Mouse (Mus musculus) forebrain, embryonic 12.5 days (tissue): ENCODE data around the gene Gm10799. TPM values are rescaled to one million over a fixed set of nuclear protein-coding genes. Genes with fewer than 3 reads are reported as not detected.
A peak's percentile ranks its signal among the peaks of the same experiment; 100 is the strongest.
"Not testable (repeated sequence)": the region's sequence is repeated elsewhere in the genome, so short reads cannot be mapped to it uniquely, and the experiment has no call there.

Experiments used
- ATAC-seq: fragments of 200-750 bp; cut with Nextera tagmentation; 2 replicates; pipeline ENCODE4 v1.8.0; 2017; ENCODE audit warnings: moderate TSS enrichment; ENCODE audit not compliant: low FRiP score
- H3K27ac ChIP-seq: fragments of 300-500 bp; sonication (generic); 2 replicates; pipeline ENCODE4 v1.5.1; 2016; ENCODE audit warnings: mild to moderate bottlenecking
- H3K27me3 ChIP-seq: fragments of 300-500 bp; sonication (generic); 2 replicates; pipeline ENCODE4 v1.6.1; 2016; ENCODE audit warnings: mild to moderate bottlenecking
- H3K36me3 ChIP-seq: fragments of 300-500 bp; sonication (generic); replicated peaks from 2 replicates; pipeline ENCODE4 v1.6.1; 2016; ENCODE audit warnings: mild to moderate bottlenecking
- H3K4me1 ChIP-seq: fragments of 300-500 bp; sonication (generic); 2 replicates; pipeline ENCODE4 v1.6.1; 2016
- H3K4me2 ChIP-seq: fragments of 300-500 bp; sonication (generic); 2 replicates; pipeline ENCODE4 v1.6.1; 2016; ENCODE audit warnings: mild to moderate bottlenecking, moderate library complexity
- H3K4me3 ChIP-seq: fragments of 300-500 bp; sonication (generic); replicated peaks from 2 replicates; pipeline ENCODE4 v1.5.1; 2016; ENCODE audit warnings: mild to moderate bottlenecking
- H3K9ac ChIP-seq: fragments of 300-500 bp; sonication (generic); 2 replicates; pipeline ENCODE4 v1.6.1; 2016; ENCODE audit warnings: mild to moderate bottlenecking
- H3K9me3 ChIP-seq: fragments of 300-500 bp; sonication (generic); 2 replicates; pipeline ENCODE4 v1.6.1; 2016
- WGBS: fragments of 180-500 bp; shearing (Covaris S2); methylation state at CpG from one replicate; pipeline ENCODE4 v1.1.7; 2016; 5-methylcytosine and 5-hydroxymethylcytosine counted together
- polyA plus RNA-seq: library from polyadenylated mRNA; unstranded; fragments of >200 nt; fragmentation: Nextera tagmentation; extraction: Ambion mirVana; gene quantifications from 2 replicates; pipeline ENCODE4 v1.2.1, GENCODE M21; 2016

Gm10799 gene
- polyA plus RNA-seq, 1 experiment from 2014 or later, result not detected

GRCm38 (mm10) chr2:104096796-104097195 is 28.4 kb upstream of the Gm10799 start:
- not testable (repeated sequence) for H3K4me2 ChIP-seq, H3K9ac ChIP-seq
- 35% methylated on average over 1 of the region's 1 CpGs for WGBS

GRCm38 (mm10) chr2:104096256-104096655 is 27.9 kb upstream of the Gm10799 start:
- Histone ChIP-seq H3K36me3 (no peaks in the 10 kb centered on the region), H3K9ac (peak overlapping the region; percentile 43; the same call in 1 of the 2 replicates), H3K27me3 (no peaks in the 10 kb centered on the region), H3K9me3 (no peaks in the 10 kb centered on the region), H3K4me2 (peak overlapping the region; percentile 62), H3K4me1 (peaks cover 14% of the 10 kb centered on the region), H3K27ac (peak overlapping the region; percentile 62; the same call in 1 of the 2 replicates), H3K4me3 (peak overlapping the region; percentile 43)
- no peak for ATAC-seq
- 34% methylated on average over 10 of the region's 10 CpGs for WGBS

More at GRCm38 (mm10) chr2:104096796-104097195, 28.4 kb upstream of the Gm10799 start:
- not testable (repeated sequence) for H3K4me3 ChIP-seq, H3K27me3 ChIP-seq, H3K9me3 ChIP-seq, H3K36me3 ChIP-seq, H3K27ac ChIP-seq
- 0 out of 2 replicates have a peak, but pooled peaks have one; percentile 20 for ATAC-seq
- H3K4me1 ChIP-seq, result peaks cover 14% of the 10 kb centered on the region

GRCm38 (mm10) chr2:104095741-104096213 is 27.4 kb upstream of the Gm10799 start, which contains the start of gene Cd59a:
Cd59a (plus strand) TSS chr2:104095801.
- peak within 1 kb of the TSS; percentile 43 for H3K4me3 ChIP-seq
- peak within 1 kb of the TSS; percentile 62 for H3K4me2 ChIP-seq
- H3K4me1 ChIP-seq, result peaks cover 14% of the 10 kb centered on the region
- no peaks in the 10 kb centered on the region for H3K27me3 ChIP-seq
- peak within 1 kb of the TSS; percentile 62; the same call in 1 of the 2 replicates for H3K27ac ChIP-seq
- peak; percentile 88 for ATAC-seq
- WGBS, result 5% methylated on average over 15 of the region's 15 CpGs
- H3K36me3 ChIP-seq, result no peaks in the 10 kb centered on the region
- no peaks in the 10 kb centered on the region for H3K9me3 ChIP-seq
- peak within 1 kb of the TSS; percentile 43; the same call in 1 of the 2 replicates for H3K9ac ChIP-seq

- H3K9ac ChIP-seq, result no peak overlapping the region
- no peak for ATAC-seq
- 75% methylated on average over 2 of the region's 2 CpGs for WGBS
Observed at GRCm38 (mm10) chr2:104093305-104093704, 25.0 kb upstream of the Gm10799 start.

GRCm38 (mm10) chr2:104087562-104087961 is 19.2 kb upstream of the Gm10799 start:
- ATAC-seq, H3K36me3 ChIP-seq, H3K27ac ChIP-seq, H3K4me3 ChIP-seq, H3K9ac ChIP-seq, H3K9me3 ChIP-seq, H3K4me2 ChIP-seq, H3K27me3 ChIP-seq, H3K4me1 ChIP-seq: not testable (repeated sequence)
- 80% methylated on average over 1 of the region's 1 CpGs for WGBS

More at GRCm38 (mm10) chr2:104093305-104093704, 25.0 kb upstream of the Gm10799 start:
- no peaks in the 10 kb centered on the region for H3K36me3 ChIP-seq
- no peak overlapping the region for H3K27ac ChIP-seq
- peaks cover 14% of the 10 kb centered on the region for H3K4me1 ChIP-seq
- H3K4me3 ChIP-seq, result no peak overlapping the region
- H3K4me2 ChIP-seq, result no peak overlapping the region
- H3K9me3 ChIP-seq, result no peaks in the 10 kb centered on the region
- H3K27me3 ChIP-seq, result no peaks in the 10 kb centered on the region

GRCm38 (mm10) chr2:104084027-104084426 is 15.7 kb upstream of the Gm10799 start:
- H3K9ac ChIP-seq, ATAC-seq, H3K4me3 ChIP-seq, H3K4me2 ChIP-seq, H3K36me3 ChIP-seq, H3K27me3 ChIP-seq, H3K4me1 ChIP-seq, H3K27ac ChIP-seq, H3K9me3 ChIP-seq: not testable (repeated sequence)

- no peak overlapping the region for H3K9ac ChIP-seq
- no peaks in the 10 kb centered on the region for H3K27me3 ChIP-seq
- H3K4me1 ChIP-seq, result no peaks in the 10 kb centered on the region
- H3K36me3 ChIP-seq, result no peaks in the 10 kb centered on the region
- no peak overlapping the region for H3K4me2 ChIP-seq
- no peaks in the 10 kb centered on the region for H3K9me3 ChIP-seq
- no peak for ATAC-seq
- H3K4me3 ChIP-seq, result no peak overlapping the region
- no peak overlapping the region for H3K27ac ChIP-seq
Observed at GRCm38 (mm10) chr2:104082474-104082873, 14.1 kb upstream of the Gm10799 start.

GRCm38 (mm10) chr2:104081436-104082050 is 13.2 kb upstream of the Gm10799 start:
- WGBS, result no CpG with 5 or more reads among the region's 1 CpGs
- H3K4me3 ChIP-seq, H3K9ac ChIP-seq, H3K27ac ChIP-seq, H3K4me2 ChIP-seq, ATAC-seq, H3K9me3 ChIP-seq, H3K27me3 ChIP-seq, H3K4me1 ChIP-seq, H3K36me3 ChIP-seq: not testable (repeated sequence)

- not testable (repeated sequence) for H3K36me3 ChIP-seq, H3K27me3 ChIP-seq, H3K4me3 ChIP-seq, H3K4me1 ChIP-seq, H3K9me3 ChIP-seq, H3K27ac ChIP-seq, H3K4me2 ChIP-seq, H3K9ac ChIP-seq, ATAC-seq
- WGBS, result 81% methylated on average over 5 of the region's 5 CpGs
Observed at GRCm38 (mm10) chr2:104078285-104078684, 9.9 kb upstream of the Gm10799 start.

- H3K4me3 ChIP-seq, result peak within 1 kb of the TSS; percentile 39
- WGBS, result under 1% methylated on average over 11 of the region's 13 CpGs
- H3K27ac ChIP-seq, result no peak within 1 kb of the TSS
- peaks cover 8% of the 10 kb centered on the region; the same call in 1 of the 2 replicates for H3K4me1 ChIP-seq
- no peaks in the 10 kb centered on the region for H3K36me3 ChIP-seq
- peak within 1 kb of the TSS; percentile 44 for H3K9ac ChIP-seq
- peak within 1 kb of the TSS; percentile 55 for H3K4me2 ChIP-seq
- H3K9me3 ChIP-seq, result no peaks in the 10 kb centered on the region
- ATAC-seq, result peak; percentile 83
- H3K27me3 ChIP-seq, result no peaks in the 10 kb centered on the region
Observed at GRCm38 (mm10) chr2:104069704-104070185, 1.4 kb upstream of the Gm10799 start, which contains the start of gene Cd59b. Cd59b (plus strand) TSS chr2:104069849.

- H3K4me1 ChIP-seq, H3K27me3 ChIP-seq: not testable (repeated sequence)
Observed at GRCm38 (mm10) chr2:104065526-104065925, 2.8 kb downstream of the Gm10799 start, which contains the start of gene Gm10912. Gm10912 (plus strand) TSS chr2:104065826.

GRCm38 (mm10) chr2:104064152-104064551 is 4.2 kb downstream of the Gm10799 start:
- H3K27ac ChIP-seq, result no peak overlapping the region
- 89% methylated on average over 2 of the region's 2 CpGs for WGBS
- H3K4me2 ChIP-seq, result no peak overlapping the region
- H3K4me3 ChIP-seq, result no peak overlapping the region
- H3K27me3 ChIP-seq, result no peaks in the 10 kb centered on the region
- no peak for ATAC-seq
- H3K9me3 ChIP-seq, result no peaks in the 10 kb centered on the region
- no peak overlapping the region for H3K9ac ChIP-seq
- H3K4me1 ChIP-seq, result no peaks in the 10 kb centered on the region
- H3K36me3 ChIP-seq, result peaks cover 16% of the 10 kb centered on the region; the same call in 1 of the 2 replicates

More at GRCm38 (mm10) chr2:104065526-104065925, 2.8 kb downstream of the Gm10799 start, which contains the start of gene Gm10912:
- not testable (repeated sequence) for H3K27ac ChIP-seq, ATAC-seq, H3K9me3 ChIP-seq, H3K4me3 ChIP-seq, H3K4me2 ChIP-seq, H3K9ac ChIP-seq, H3K36me3 ChIP-seq
- WGBS, result 96% methylated on average over 5 of the region's 6 CpGs

- no peaks in the 10 kb centered on the region for H3K9me3 ChIP-seq
- no peaks in the 10 kb centered on the region for H3K27me3 ChIP-seq
- H3K4me3 ChIP-seq, result no peak overlapping the region
- H3K4me2 ChIP-seq, result no peak overlapping the region
- no peak for ATAC-seq
- H3K36me3 ChIP-seq, result peaks cover 16% of the 10 kb centered on the region; the same call in 1 of the 2 replicates
- no peak overlapping the region for H3K9ac ChIP-seq
- H3K4me1 ChIP-seq, result no peaks in the 10 kb centered on the region
- no peak overlapping the region for H3K27ac ChIP-seq
Observed at GRCm38 (mm10) chr2:104062665-104063064, 5.7 kb downstream of the Gm10799 start.
